Mouse (Mus musculus): ENCODE measurements around the gene Angel2.

Gene Angel2

DNA sequence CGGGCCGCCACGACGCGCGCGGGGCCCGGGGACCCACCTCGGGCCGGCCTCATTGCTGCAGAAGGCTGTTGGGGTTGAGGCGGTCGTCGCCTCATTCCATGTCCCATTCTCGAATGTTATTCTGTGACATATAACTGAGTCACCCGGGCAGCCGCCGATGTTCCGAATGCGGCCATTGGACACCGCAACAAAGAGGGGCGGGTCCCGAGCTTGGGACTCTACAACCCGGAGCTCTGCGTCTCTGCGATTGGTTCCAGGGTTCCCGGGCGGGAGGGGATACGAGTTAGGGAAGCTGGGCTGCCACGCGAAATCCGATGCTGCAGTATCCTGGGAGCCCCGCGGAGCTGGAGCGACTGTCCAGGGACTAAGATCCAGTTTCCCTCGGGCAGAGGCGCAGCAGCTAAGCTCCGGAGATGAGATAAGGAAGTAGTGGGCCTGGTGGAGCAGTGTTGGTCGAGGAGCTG lies 54.2 kb downstream of the Angel2 start, which contains the start of gene Vash2:
Gene Vash2, minus strand, starts transcription at position 197 of the 464 bp plus-strand sequence.
- DNase-seq (ENCODE audit: low read depth, low spot score): peak; percentile 87

DNA sequence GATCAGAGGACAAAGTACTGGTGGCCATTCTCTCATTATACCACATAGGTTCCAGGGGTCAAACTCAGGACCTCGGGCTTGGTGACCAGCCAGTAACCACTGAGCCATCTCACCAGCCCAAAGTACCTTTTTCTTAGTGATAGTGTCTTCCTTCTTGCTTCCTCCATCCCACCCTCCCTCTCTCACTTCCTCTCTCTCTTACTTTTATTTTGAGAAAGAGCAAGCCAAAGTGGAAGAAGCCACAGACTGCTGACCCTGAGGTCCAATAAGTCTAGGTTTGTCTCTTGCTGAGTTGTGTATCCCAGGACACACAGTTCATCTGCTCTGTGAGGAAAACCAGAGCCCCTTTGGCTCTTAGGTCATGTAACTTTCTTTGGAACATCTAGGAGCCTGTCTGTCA lies 55.6 kb downstream of the Angel2 start:
- no peak for DNase-seq (ENCODE audit: low read depth, low spot score)

DNA sequence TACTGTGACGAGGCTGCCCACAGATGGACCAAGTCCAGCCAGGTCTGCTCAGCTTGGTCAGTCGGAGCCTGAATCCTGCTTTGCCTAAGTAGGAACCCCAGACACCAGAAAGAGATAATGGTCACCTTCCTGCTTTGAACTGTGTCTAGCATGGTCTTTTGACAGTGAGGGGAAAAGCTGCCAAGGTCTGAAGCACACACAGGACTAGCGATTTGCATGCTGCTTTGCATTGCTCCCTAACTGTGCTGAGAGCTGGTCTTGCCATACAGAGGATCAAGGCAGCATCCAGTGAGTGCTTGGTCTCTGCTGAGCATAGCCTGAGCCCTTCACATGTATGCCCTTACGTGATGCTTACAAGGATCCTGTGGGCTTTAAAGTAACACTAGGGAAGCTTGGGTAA lies 56.5 kb downstream of the Angel2 start:
- DNase-seq (ENCODE audit: low read depth, low spot score): no peak

DNA sequence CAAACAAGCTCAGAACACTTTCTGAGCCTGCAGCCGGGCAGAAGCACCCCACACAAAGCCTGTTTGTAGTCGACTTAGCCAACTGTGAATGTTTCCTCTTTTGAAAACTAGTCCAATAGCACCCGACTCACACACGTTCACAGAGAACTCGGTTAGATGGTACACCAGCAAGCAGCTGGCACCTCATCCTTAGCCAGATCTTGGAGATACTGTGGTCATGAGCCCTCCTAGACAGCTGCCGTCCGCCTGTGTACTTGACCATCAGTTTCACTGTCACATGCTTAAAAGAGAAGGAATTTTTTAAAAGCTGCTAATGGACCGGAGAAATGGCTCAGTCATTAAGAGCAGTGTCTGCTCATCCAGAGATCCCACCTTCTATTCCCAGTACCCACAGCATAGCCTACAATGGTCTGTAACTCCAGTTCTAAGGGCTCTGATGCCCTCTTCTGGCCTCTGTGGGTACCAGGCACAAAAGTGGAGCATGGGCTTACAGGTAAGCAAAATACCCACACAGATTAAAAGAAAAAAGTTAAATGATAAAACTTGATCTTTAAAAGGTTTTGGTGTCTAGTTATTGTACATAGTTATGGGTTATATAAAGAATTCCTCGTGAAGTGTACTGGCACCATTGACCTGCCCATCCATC lies 64.6 kb downstream of the Angel2 start:
- no peak for DNase-seq (ENCODE audit: low read depth, low spot score)

DNA sequence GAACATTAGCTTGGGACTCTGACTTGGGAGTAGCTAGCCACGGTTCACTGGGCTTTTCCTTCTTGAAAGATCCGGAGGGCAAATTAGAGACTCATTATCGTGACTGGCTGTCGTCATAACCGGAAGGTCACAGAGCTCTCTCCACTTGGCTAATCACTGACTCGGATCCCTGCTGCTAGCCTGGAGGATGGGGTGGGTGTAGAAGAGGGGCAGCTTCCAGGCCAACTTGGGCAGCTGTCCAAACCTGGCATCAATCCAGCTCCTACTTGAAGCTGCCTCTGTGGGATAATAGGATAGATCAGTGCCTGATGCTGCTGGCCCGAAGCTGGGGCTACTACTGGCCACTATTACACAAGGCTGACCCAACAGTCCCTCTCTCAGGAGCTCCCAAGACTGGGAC lies 70.6 kb downstream of the Angel2 start:
- peak; percentile 37 for DNase-seq (ENCODE audit: low read depth, low spot score)

DNA sequence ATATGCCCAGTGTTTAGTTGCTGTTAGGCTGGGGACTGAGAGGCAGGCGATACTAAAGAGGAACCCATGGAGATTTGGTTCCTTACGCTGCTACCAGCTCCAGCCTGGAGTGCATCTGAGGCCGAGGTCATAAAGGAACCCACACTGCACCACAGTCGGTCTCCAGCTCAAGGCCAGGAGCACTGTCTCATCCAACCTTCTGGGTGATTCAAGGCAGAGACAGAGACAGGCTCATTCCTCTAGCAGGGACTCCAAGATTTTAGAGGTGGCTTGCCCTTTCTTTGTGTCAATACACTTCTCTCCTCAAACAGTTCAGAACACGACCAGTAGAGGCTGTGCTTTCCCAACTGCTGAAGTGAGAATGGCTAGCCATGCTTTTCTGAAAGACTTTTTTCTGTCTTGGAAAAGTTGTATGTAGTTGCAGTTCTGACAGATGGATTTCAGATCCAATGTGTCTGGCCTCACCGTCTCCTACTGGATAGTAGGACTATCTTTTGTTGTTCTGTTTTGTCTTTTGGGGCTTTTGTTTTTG lies 71.5 kb downstream of the Angel2 start:
- DNase-seq (ENCODE audit: low read depth, low spot score): no peak

Data from brain, adult 2 months (tissue).